Mouse (Mus musculus): ENCODE measurements around the gene Pigs. TPM values are rescaled to one million over a fixed set of nuclear protein-coding genes. Genes with fewer than 3 reads are reported as not detected.
A peak's percentile ranks its signal among the peaks of the same experiment; 100 is the strongest.

Pigs gene
- polyA plus RNA-seq, 1 experiment from 2014 or later = 70.2 TPM

DNA sequence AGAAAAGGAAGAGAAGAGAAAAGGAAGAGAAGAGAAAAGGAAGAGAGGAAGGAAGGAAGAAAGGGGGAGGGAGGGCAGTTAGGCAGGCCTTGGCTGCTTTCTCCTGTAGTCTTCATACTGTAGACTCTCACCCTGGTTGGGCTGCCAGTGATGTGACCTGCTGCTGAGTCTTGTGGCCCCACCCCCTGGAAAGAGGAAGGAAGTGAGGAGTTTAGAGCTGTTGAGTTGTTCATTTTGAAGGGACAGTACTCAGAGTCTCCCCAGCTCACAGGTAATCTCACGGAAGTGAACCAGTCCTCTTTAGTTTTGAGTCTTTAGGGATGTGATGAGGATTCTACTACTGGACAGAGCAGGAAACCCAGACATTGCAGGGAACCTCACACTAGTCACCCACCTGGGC, 24.9 kb downstream of the Pigs start:
- Histone ChIP-seq H3K27ac (replicated peaks; ENCODE audit: low read depth, low read length) (no peak overlapping the region), H3K27me3 (ENCODE audit: control insufficient read depth, insufficient read depth, low read length) (no peaks in the 10 kb centered on the region), H3K4me1 (ENCODE audit: control insufficient read depth, insufficient read depth, low read length) (no peaks in the 10 kb centered on the region), H3K4me2 (ENCODE audit: low read depth, severe bottlenecking) (no peak overlapping the region), H3K9me3 (ENCODE audit: control insufficient read depth, low read length) (no peaks in the 10 kb centered on the region), H3K36me3 (ENCODE audit: control insufficient read depth, insufficient read depth, low read length) (peaks cover 5% of the 10 kb centered on the region; the same call in 1 of the 2 replicates), H3K9ac (ENCODE audit: low read length) (no peak overlapping the region), H3K4me3 (ENCODE audit: low read depth, low read length) (no peak overlapping the region)
- no peak for DNase-seq (ENCODE audit: low spot score)
- 75% methylated on average over 1 of the region's 1 CpGs for WGBS
- no peak for ATAC-seq (ENCODE audit: insufficient number of reproducible peaks, low FRiP score, low TSS enrichment, low read depth)

DNA sequence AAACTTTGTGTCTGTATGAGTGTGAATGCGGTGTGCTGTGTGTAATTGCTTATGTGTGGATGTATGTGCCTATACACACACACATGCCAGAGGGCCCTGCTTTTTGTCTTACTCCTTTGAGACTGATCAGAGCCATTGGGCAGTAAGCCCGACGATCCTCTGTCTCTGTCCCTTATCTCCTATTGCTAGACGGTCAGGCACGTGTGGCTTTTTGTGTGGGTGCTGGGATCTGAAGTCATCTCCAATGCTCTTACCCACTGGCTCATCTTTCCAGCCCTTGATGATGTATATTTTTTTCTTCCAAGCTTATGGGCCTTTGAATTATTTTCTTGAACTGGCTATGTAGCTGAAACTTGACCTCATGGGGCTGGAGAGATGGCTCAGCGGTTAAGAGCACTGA, 26.7 kb downstream of the Pigs start:
- ATAC-seq (ENCODE audit: insufficient number of reproducible peaks, low FRiP score, low TSS enrichment, low read depth) = no peak
- no peak overlapping the region for H3K9ac ChIP-seq (ENCODE audit: low read length)
- no peaks in the 10 kb centered on the region for H3K4me1 ChIP-seq (ENCODE audit: control insufficient read depth, insufficient read depth, low read length)
- no peak for DNase-seq (ENCODE audit: low spot score)
- no peak overlapping the region for H3K27ac ChIP-seq (replicated peaks; ENCODE audit: low read depth, low read length)
- H3K4me3 ChIP-seq (ENCODE audit: low read depth, low read length) = no peak overlapping the region
- H3K36me3 ChIP-seq (ENCODE audit: control insufficient read depth, insufficient read depth, low read length) = no peaks in the 10 kb centered on the region
- 86% methylated on average over 6 of the region's 6 CpGs for WGBS
- H3K27me3 ChIP-seq (ENCODE audit: control insufficient read depth, insufficient read depth, low read length) = no peaks in the 10 kb centered on the region
- no peak overlapping the region for H3K4me2 ChIP-seq (ENCODE audit: low read depth, severe bottlenecking)
- no peaks in the 10 kb centered on the region for H3K9me3 ChIP-seq (ENCODE audit: control insufficient read depth, low read length)

DNA sequence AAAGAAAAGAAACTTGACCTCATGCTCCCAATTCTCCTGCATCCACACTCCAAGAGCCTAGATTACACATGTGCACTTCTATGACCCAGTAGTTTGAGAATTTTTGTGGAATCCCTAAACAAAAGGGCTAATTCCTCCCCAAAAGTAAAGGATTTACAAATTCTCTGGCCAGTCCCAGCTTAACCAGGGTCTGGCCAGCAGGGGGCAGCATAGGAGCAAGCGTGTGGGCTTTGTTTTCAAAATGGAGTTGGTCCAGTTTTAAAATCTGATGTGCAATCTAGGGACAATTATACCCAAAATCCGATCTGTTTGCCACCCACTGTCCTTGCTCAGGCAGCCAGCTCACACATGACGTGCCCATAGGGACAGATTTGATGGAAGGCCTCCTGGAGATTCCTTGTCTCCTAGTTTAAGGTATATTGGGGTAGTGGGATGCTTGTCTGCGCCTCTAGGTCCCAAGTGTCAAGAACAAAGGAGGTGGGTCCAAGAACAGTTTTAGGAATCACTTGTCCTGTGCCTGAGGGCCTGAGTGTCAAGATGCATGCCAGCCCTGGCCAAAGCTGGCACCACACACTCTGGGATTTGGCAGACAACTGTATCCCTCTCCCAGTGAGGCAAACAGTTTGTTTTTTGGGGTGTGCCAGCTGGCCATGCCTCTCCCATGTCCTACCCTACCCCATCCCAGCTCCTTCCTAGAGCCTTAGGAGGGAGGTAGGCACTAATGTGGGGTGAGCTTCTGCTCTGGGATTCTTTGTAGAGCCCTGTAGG, 27.4 kb downstream of the Pigs start:
- Histone ChIP-seq H3K27me3 (ENCODE audit: control insufficient read depth, insufficient read depth, low read length) (no peaks in the 10 kb centered on the region), H3K9me3 (ENCODE audit: control insufficient read depth, low read length) (no peaks in the 10 kb centered on the region), H3K4me3 (ENCODE audit: low read depth, low read length) (no peak overlapping the region), H3K4me1 (ENCODE audit: control insufficient read depth, insufficient read depth, low read length) (no peaks in the 10 kb centered on the region), H3K27ac (replicated peaks; ENCODE audit: low read depth, low read length) (no peak overlapping the region), H3K9ac (ENCODE audit: low read length) (no peak overlapping the region), H3K36me3 (ENCODE audit: control insufficient read depth, insufficient read depth, low read length) (no peaks in the 10 kb centered on the region), H3K4me2 (ENCODE audit: low read depth, severe bottlenecking) (no peak overlapping the region)
- WGBS = 35% methylated on average over 4 of the region's 4 CpGs
- no peak for ATAC-seq (ENCODE audit: insufficient number of reproducible peaks, low FRiP score, low TSS enrichment, low read depth)
- peak; percentile 92 for DNase-seq (ENCODE audit: low spot score)

DNA sequence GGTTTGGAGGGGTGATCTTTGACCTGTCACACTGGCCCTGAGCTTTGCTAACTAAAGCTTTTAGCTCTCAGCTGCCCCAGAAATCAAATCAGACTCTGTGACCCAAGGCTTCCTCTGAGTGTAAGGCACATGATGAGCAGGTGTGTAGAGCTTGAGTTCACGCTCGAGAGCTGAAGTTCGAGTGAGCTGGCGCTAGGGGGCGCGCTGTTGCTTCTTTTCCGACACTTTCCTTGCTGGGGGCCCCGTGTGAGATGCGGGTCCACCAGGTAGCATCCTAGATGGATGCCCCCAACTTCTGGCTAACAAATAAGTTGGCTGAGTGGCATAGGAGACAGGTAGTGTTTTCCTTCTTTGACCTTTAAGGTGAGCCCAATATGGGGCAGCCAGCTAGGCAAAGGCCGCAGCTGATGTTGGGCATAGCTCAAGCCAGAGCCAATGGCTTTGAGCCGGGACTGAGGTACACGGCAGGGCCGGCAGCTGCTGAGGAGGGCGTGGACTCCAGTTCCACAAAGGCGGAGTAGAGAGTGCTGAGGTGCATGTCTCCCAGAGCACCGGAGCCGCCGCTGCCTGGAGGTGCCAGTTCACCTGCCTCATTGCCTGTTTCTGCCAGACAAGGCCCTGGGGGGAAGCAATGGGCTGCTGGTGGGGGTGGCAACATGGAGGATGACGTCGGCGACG, 30.3 kb downstream of the Pigs start:
- peak; percentile 64 for DNase-seq (ENCODE audit: low spot score)
- Histone ChIP-seq H3K36me3 (ENCODE audit: control insufficient read depth, insufficient read depth, low read length) (no peaks in the 10 kb centered on the region), H3K4me3 (ENCODE audit: low read depth, low read length) (no peak overlapping the region), H3K27ac (replicated peaks; ENCODE audit: low read depth, low read length) (no peak overlapping the region), H3K9me3 (ENCODE audit: control insufficient read depth, low read length) (no peaks in the 10 kb centered on the region), H3K9ac (ENCODE audit: low read length) (no peak overlapping the region), H3K4me2 (ENCODE audit: low read depth, severe bottlenecking) (no peak overlapping the region), H3K27me3 (ENCODE audit: control insufficient read depth, insufficient read depth, low read length) (no peaks in the 10 kb centered on the region), H3K4me1 (ENCODE audit: control insufficient read depth, insufficient read depth, low read length) (peaks cover 4% of the 10 kb centered on the region)
- 13% methylated on average over 22 of the region's 22 CpGs for WGBS
- no peak for ATAC-seq (ENCODE audit: insufficient number of reproducible peaks, low FRiP score, low TSS enrichment, low read depth)

DNA sequence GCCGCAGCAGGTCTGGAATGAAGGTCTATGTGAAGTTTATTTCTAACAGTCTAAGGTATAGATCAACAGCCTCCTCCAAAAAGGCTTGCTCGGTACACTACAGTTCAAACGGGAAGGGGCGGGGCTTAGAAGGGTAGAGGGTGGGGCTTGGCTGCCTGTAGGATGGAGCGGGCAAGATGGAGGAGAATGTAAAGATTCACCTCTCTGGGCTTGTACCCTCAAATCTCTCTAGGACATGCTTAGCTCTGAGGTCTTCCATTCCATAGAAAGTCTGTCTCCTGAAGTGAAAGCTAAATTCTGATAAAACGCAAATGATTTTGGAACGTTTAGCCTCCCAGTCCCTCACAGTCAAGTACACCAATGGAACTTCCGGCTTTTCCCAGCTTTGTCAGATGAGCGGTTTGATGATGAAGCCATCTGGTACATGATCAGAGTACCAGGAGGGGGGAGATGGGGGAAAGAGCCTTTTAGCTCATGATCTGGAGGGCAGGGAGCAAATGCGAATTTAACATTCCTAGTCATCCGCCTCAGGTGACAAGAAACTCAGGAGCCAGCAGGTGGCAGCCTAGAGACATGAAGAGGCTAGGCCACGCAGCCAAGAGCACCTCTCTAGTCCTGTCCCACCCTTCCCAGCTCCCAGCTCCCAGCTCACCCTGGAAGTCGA, 32.0 kb downstream of the Pigs start:
- H3K4me1 ChIP-seq (ENCODE audit: control insufficient read depth, insufficient read depth, low read length) = peaks cover 9% of the 10 kb centered on the region
- H3K9me3 ChIP-seq (ENCODE audit: control insufficient read depth, low read length) = no peaks in the 10 kb centered on the region
- no peak overlapping the region for H3K27ac ChIP-seq (replicated peaks; ENCODE audit: low read depth, low read length)
- WGBS = 10% methylated on average over 13 of the region's 13 CpGs
- H3K9ac ChIP-seq (ENCODE audit: low read length) = no peak overlapping the region
- peak overlapping the region; percentile 16; the same call in 1 of the 2 replicates for H3K4me3 ChIP-seq (ENCODE audit: low read depth, low read length)
- DNase-seq (ENCODE audit: low spot score) (peak; percentile 88), ATAC-seq (ENCODE audit: insufficient number of reproducible peaks, low FRiP score, low TSS enrichment, low read depth) (peak; percentile 60)
- H3K36me3 ChIP-seq (ENCODE audit: control insufficient read depth, insufficient read depth, low read length) = no peaks in the 10 kb centered on the region
- H3K4me2 ChIP-seq (ENCODE audit: low read depth, severe bottlenecking) = peak overlapping the region; percentile 18; the same call in 1 of the 2 replicates
- no peaks in the 10 kb centered on the region; the same call in 1 of the 2 replicates for H3K27me3 ChIP-seq (ENCODE audit: control insufficient read depth, insufficient read depth, low read length)

DNA sequence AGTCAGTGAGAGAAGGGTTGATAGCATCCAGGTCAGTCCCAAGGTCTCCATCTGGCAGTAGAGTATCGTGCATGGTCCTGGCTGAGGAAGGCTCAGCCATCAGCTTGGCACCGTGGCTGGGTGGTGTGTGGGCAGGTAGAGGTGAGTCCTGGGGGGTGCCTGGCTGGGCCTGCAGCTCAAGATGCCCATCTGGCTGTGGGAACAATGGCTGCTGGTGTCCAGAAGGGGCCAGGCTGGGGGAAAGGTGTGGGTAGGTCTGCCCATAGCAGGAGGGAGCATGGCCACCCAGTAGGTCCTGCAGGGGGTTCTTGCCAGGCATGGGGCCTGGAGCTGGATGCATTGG, 32.5 kb downstream of the Pigs start:
- no peak overlapping the region for H3K27ac ChIP-seq (replicated peaks; ENCODE audit: low read depth, low read length)
- no peak overlapping the region for H3K4me2 ChIP-seq (ENCODE audit: low read depth, severe bottlenecking)
- H3K27me3 ChIP-seq (ENCODE audit: control insufficient read depth, insufficient read depth, low read length) = no peaks in the 10 kb centered on the region; the same call in 1 of the 2 replicates
- H3K9me3 ChIP-seq (ENCODE audit: control insufficient read depth, low read length) = no peaks in the 10 kb centered on the region
- H3K4me3 ChIP-seq (ENCODE audit: low read depth, low read length) = no peak overlapping the region
- ATAC-seq (ENCODE audit: insufficient number of reproducible peaks, low FRiP score, low TSS enrichment, low read depth) = no peak
- WGBS = 48% methylated on average over 2 of the region's 2 CpGs
- no peak overlapping the region for H3K9ac ChIP-seq (ENCODE audit: low read length)
- DNase-seq (ENCODE audit: low spot score) = no peak
- peaks cover 9% of the 10 kb centered on the region for H3K4me1 ChIP-seq (ENCODE audit: control insufficient read depth, insufficient read depth, low read length)
- no peaks in the 10 kb centered on the region for H3K36me3 ChIP-seq (ENCODE audit: control insufficient read depth, insufficient read depth, low read length)

DNA sequence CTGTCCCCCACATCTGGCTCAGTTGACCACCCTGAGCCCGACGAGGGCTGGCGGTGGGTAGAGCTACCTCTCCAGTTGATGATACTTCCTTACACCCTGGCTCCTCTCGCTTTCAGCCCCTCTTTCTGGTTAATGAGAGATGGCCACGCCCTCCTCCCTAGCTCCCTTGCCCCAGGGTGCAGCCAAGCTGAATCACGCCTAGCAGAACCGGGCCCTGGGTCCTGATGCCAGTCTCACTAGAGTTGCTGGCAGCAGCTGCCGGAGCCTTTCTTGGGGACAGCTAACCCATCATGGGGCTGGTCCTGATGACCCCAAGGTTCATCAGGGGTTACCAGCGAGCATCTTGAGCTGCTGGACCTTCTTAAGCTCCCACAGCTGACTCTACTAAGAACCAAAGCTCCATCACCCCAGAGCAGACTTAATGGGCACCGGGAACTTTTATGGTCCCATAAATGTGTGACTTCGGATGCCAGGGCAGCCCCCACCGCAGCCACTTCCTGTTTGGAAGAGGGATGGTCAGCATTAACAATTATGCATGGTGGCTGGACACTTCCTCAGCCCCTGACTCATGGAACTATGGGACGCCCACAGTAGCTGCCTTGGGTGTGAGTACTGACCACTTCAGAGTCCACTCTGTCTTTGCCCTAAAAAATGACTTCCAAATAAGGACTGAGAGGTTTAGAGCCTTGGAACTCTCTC, 35.2 kb downstream of the Pigs start:
- Histone ChIP-seq H3K27me3 (ENCODE audit: control insufficient read depth, insufficient read depth, low read length) (no peaks in the 10 kb centered on the region; the same call in 1 of the 2 replicates), H3K4me1 (ENCODE audit: control insufficient read depth, insufficient read depth, low read length) (peaks cover 9% of the 10 kb centered on the region), H3K9me3 (ENCODE audit: control insufficient read depth, low read length) (no peaks in the 10 kb centered on the region), H3K4me2 (ENCODE audit: low read depth, severe bottlenecking) (no peak overlapping the region), H3K36me3 (ENCODE audit: control insufficient read depth, insufficient read depth, low read length) (no peaks in the 10 kb centered on the region), H3K9ac (ENCODE audit: low read length) (no peak overlapping the region), H3K4me3 (ENCODE audit: low read depth, low read length) (no peak overlapping the region), H3K27ac (replicated peaks; ENCODE audit: low read depth, low read length) (no peak overlapping the region)
- DNase-seq (ENCODE audit: low spot score) (no peak), ATAC-seq (ENCODE audit: insufficient number of reproducible peaks, low FRiP score, low TSS enrichment, low read depth) (no peak)
- 58% methylated on average over 13 of the region's 13 CpGs for WGBS

DNA sequence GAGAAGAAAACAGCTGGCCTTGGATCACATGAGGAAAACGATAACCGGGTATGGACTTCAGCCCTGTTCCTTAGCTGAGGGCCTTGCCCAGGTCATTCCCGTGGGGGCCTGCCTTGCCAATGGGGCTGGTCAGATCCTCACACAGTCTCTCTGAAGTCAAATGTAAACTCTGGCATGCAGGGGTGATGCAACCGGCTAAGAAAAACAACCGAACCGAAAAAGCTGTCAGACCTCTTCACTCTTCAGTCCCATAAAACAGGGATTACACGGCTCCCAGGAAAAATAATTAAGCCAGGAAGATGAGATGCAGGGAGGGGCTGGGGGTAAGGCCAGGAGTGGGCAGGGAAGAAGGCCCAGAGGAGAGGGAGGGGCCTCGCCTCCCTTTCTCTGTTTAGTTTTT, 35.9 kb downstream of the Pigs start:
- no peak overlapping the region for H3K27ac ChIP-seq (replicated peaks; ENCODE audit: low read depth, low read length)
- 37% methylated on average over 8 of the region's 8 CpGs for WGBS
- ATAC-seq (ENCODE audit: insufficient number of reproducible peaks, low FRiP score, low TSS enrichment, low read depth) (no peak), DNase-seq (ENCODE audit: low spot score) (no peak)
- no peak overlapping the region for H3K4me3 ChIP-seq (ENCODE audit: low read depth, low read length)
- no peaks in the 10 kb centered on the region for H3K36me3 ChIP-seq (ENCODE audit: control insufficient read depth, insufficient read depth, low read length)
- H3K9me3 ChIP-seq (ENCODE audit: control insufficient read depth, low read length) = no peaks in the 10 kb centered on the region
- no peak overlapping the region for H3K4me2 ChIP-seq (ENCODE audit: low read depth, severe bottlenecking)
- peaks cover 9% of the 10 kb centered on the region for H3K4me1 ChIP-seq (ENCODE audit: control insufficient read depth, insufficient read depth, low read length)
- H3K27me3 ChIP-seq (ENCODE audit: control insufficient read depth, insufficient read depth, low read length) = no peaks in the 10 kb centered on the region; the same call in 1 of the 2 replicates
- H3K9ac ChIP-seq (ENCODE audit: low read length) = no peak overlapping the region
